Mouse (Mus musculus) embryonic fibroblast, embryonic 13.5 days (primary cell): ENCODE measurements around the gene Pck2. TPM values are rescaled to one million over a fixed set of nuclear protein-coding genes. Genes with fewer than 3 reads are reported as not detected.

Experiments
- H3K27ac ChIP-seq: 2 replicates; pipeline ENCODE4 v1.5.1; 2012; ENCODE audit warnings: low read length, control low read depth, inconsistent platforms; ENCODE audit not compliant: insufficient read depth
- H3K4me1 ChIP-seq: 2 replicates; pipeline ENCODE4 v1.6.1; 2011; ENCODE audit warnings: low read length; ENCODE audit not compliant: control insufficient read depth, insufficient read depth
- H3K4me3 ChIP-seq: 2 replicates; pipeline ENCODE4 v1.5.1; 2011; ENCODE audit warnings: mild to moderate bottlenecking, control low read depth, low read length; ENCODE audit not compliant: insufficient read depth
- CTCF ChIP-seq: IDR thresholded peaks from 2 replicates; pipeline ENCODE4 v1.5.1; 2011; ENCODE audit warnings: mild to moderate bottlenecking, control low read depth, low read length, moderate library complexity, borderline replicate concordance; ENCODE audit not compliant: insufficient read depth
- POLR2A ChIP-seq: IDR thresholded peaks from 2 replicates; pipeline ENCODE4 v1.6.1; 2011; ENCODE audit warnings: low read depth, mild to moderate bottlenecking, control low read depth, low read length, moderate library complexity
- polyA plus RNA-seq: library from polyadenylated mRNA; stranded (reverse); fragments of >200 nt; gene quantifications from 2 replicates; pipeline ENCODE4 v1.2.4, GENCODE M21; 2011; ENCODE audit warnings: low read depth; ENCODE audit not compliant: missing spikeins, insufficient read length

The Pck2 gene
- polyA plus RNA-seq, 1 experiment: 151 TPM

GRCm38 (mm10) chr14:55527940-55528339 lies 12.1 kb upstream of the Pck2 start:
- Histone ChIP-seq H3K4me1 (no peaks in the 10 kb centered on the region), H3K27ac (no peak overlapping the region), H3K4me3 (no peak overlapping the region)
- no peak for TF ChIP-seq POLR2A
- TF ChIP-seq CTCF: no peak

- H3K4me1 ChIP-seq: no peaks in the 10 kb centered on the region
- H3K27ac ChIP-seq: no peak overlapping the region
- H3K4me3 ChIP-seq: no peak overlapping the region
- no peak for TF ChIP-seq POLR2A
- TF ChIP-seq CTCF: peak; percentile 77; the same call in 1 of the 2 replicates
These were observed 3.8 kb upstream of the Pck2 start for GRCm38 (mm10) chr14:55536116-55536745.

DNA sequence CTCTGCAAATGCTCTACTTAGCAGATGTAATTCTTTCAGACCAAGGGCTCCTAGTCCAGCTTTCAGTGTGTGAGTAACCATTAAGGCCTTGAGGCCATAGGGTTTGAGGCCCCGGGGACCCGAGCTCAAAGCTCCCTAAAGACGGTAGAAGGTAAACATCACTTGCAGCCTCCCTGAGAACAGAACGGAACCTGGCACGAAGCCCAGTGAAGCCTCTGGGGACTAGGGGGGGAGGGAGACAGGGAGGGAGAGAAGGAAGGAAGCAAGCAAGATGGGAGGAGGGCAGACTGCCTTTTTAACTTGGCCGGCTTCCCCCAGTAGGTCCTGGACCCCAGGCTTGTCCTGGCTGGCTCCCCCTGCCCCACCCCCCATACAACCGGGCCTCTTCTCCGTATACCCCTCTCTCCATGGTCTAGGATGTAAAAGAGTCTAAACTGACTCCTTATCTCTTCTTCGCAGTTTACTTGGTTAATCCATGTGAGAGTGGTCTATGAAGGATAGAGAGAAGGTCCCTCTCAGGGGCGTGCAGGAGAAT lies 788 bp downstream of the Pck2 start:
- Histone ChIP-seq H3K4me1 (0 out of 2 replicates have a peak, but pooled peaks cover 2% of the 10 kb centered on the region), H3K27ac (peak overlapping the region; percentile 23; the same call in 1 of the 2 replicates), H3K4me3 (peak overlapping the region; percentile 83)
- TF ChIP-seq POLR2A (peak; percentile 34; the same call in 1 of the 2 replicates), CTCF (no peak)

- no peak overlapping the region for H3K27ac ChIP-seq
- no peak overlapping the region for H3K4me3 ChIP-seq
- H3K4me1 ChIP-seq: 0 out of 2 replicates have a peak, but pooled peaks cover 2% of the 10 kb centered on the region
- TF ChIP-seq CTCF: no peak
- TF ChIP-seq POLR2A: no peak
These were observed 2.2 kb downstream of the Pck2 start for GRCm38 (mm10) chr14:55542268-55542667.

DNA sequence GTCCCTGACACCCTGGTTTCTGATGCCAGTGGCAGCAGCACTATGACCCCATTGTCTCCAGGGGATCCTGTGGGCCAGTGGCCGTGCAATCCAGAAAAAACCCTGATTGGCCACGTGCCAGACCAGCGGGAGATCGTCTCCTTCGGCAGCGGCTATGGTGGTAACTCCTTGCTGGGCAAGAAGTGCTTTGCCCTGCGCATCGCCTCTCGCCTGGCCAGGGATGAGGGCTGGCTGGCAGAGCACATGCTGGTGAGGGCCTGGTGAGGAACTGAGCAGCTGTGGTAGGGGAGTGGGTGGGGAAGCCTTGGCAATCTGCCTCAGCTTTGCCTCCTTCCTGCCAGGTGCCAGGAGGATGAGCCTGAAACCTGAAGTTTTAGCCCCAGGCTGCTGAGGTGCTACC lies 4.3 kb downstream of the Pck2 start:
- Histone ChIP-seq H3K4me3 (no peak overlapping the region), H3K27ac (no peak overlapping the region), H3K4me1 (0 out of 2 replicates have a peak, but pooled peaks cover 2% of the 10 kb centered on the region)
- TF ChIP-seq CTCF (no peak), POLR2A (no peak)

DNA sequence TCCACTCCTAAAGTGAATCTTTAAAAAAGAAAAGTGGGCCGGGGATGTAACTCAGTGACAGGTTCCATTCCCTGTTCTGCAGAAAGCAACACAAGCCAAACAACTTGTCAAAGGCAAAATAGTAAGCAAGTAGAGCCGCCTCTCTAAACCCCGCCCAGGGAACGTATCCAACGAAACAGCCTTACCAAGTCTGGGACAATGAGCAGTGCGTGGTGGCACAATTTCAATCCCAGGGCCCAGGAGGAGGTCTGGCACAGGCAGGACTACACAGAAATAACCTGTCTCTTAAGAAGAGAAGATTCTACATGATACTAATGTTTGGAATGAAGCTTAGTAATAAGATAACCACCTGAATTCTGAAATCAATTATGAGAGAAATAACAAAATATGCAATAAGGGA lies 10.1 kb downstream of the Pck2 start:
- no peak overlapping the region for H3K4me3 ChIP-seq
- TF ChIP-seq POLR2A (no peak), CTCF (no peak)
- H3K4me1 ChIP-seq: no peaks in the 10 kb centered on the region
- no peak overlapping the region for H3K27ac ChIP-seq

DNA sequence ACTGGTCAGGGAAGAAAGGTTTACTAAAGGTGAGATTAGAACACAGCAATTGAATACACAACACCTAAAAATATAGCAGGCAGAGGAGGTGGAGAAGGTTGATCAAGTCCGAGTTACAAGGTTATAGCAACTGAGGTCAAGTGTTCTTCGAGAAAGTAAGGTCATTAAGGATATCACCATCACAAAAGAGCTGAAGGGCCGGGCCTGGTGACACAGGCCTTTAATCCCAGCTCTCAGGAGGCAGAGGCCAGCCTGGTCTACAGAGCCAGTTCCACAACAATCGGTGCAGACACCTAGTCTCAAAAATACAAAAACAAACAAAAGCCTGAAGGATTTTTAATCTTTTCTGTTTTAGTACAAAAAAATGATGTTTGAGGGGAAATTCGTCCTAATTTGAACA lies 11.3 kb downstream of the Pck2 start:
- TF ChIP-seq POLR2A (peak; percentile 20; the same call in 1 of the 2 replicates), CTCF (no peak)
- Histone ChIP-seq H3K4me3 (no peak overlapping the region), H3K4me1 (no peaks in the 10 kb centered on the region), H3K27ac (no peak overlapping the region)

DNA sequence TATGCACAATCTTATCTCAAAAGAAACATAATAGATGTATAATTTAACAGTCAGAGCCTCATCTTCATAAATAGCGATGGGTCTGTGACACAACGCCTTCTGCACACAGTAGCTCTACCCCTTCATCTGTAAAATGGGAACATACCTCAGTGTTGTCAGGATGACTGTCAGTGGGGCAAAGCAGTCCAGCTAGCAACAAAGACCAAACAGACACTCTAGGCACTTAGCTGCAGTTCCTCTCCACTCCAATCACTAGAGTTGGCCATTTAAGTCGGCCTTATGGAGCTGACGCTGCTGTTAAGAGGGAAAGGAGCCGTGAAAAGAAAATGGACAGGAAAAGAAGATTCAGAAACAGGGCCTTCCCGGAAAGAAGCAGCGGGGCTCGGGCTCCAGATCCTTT lies 11.7 kb downstream of the Pck2 start:
- no peaks in the 10 kb centered on the region for H3K4me1 ChIP-seq
- peak; percentile 62 for TF ChIP-seq POLR2A
- no peak for TF ChIP-seq CTCF
- H3K4me3 ChIP-seq: no peak overlapping the region
- H3K27ac ChIP-seq: no peak overlapping the region

- Histone ChIP-seq H3K4me3 (no peak overlapping the region), H3K4me1 (no peaks in the 10 kb centered on the region), H3K27ac (no peak overlapping the region)
- no peak for TF ChIP-seq CTCF
- TF ChIP-seq POLR2A: 0 out of 2 replicates have a peak, but pooled peaks have one; percentile 5
These were observed 14.6 kb downstream of the Pck2 start for GRCm38 (mm10) chr14:55554635-55555034.

DNA sequence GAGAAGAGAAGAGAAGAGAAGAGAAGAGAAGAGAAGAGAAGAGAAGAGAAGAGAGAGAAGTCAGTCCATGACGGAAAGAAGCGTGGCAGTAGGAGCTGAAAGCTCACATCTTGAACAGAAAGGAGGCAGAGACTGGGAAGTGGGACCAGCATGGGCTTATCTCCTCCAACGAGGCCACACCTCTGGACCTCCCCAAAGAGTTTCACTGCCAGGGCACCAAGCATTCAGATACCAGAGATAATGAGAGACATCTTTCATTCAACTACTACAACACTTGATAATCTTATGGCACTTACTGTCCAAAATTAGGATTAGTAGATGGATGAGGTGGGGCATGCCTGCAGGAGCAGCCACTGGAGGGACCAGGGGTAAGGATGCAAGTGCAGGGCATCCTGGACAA lies 15.7 kb downstream of the Pck2 start:
- no peak overlapping the region for H3K27ac ChIP-seq
- H3K4me3 ChIP-seq: no peak overlapping the region
- TF ChIP-seq POLR2A: no peak
- no peak for TF ChIP-seq CTCF
- H3K4me1 ChIP-seq: no peaks in the 10 kb centered on the region

GRCm38 (mm10) chr14:55557003-55557402 lies 16.9 kb downstream of the Pck2 start:
- no peak overlapping the region for H3K27ac ChIP-seq
- H3K4me1 ChIP-seq: peaks cover 3% of the 10 kb centered on the region; the same call in 1 of the 2 replicates
- TF ChIP-seq CTCF: peak; percentile 64
- no peak for TF ChIP-seq POLR2A
- no peak overlapping the region for H3K4me3 ChIP-seq

DNA sequence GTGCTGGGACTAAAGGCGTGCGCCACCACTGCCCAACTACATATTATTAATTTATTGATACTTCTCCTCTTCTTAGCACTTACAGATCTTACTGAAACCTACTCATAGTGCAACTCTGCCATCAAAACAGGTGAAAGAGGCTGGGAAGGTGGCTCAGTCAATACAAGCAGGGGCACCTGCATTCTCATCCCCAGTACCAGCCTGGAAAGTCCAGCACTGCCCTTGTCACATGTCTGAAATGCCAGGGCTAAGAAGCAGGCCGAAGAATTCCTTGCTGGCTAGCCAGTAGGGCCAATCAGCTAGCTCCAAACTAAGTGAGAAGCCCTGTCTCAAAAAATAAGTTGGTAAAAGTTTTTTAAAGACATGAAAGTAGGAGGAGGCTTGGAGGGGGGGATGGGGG lies 17.5 kb downstream of the Pck2 start:
- Histone ChIP-seq H3K4me1 (peaks cover 3% of the 10 kb centered on the region; the same call in 1 of the 2 replicates), H3K27ac (no peak overlapping the region), H3K4me3 (no peak overlapping the region)
- TF ChIP-seq POLR2A (no peak), CTCF (no peak)
